Mouse (Mus musculus) c-Kit-positive CD71-negative TER-119-negative erythroid progenitor cells, embryonic 14.5 days (primary cell): Measurements from ENCODE around the gene Dtd2.

Experiments
- DNase-seq: peaks from one replicate; pipeline ENCODE4 v3.0.0-alpha.2; 2013; ENCODE audit warnings: low read depth

Dtd2 gene

GRCm38 (mm10) chr12:52005877-52006632 is at the start of gene Dtd2:
Dtd2 (minus strand) TSS chr12:52006501.
- DNase-seq = peak; percentile 79

DNA sequence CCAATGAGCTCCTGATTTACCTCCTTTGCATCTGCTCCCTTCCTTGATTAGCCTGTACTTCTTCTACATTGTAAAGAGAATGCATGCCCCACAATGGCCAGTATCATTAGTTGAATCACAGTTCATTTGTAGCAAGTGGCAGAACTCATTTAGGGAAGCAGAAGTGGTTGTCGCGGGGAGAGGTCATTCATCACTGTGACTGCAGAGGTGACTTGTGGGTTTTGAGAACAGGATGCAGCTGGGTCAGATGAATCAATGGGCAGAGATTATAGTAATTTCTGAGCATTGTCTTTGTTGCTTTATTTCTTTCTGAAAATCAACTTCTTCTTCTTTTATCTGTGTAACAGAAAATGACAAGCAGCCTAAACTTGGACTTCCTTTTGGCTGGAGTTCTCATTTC is 43.0 kb upstream of the Dtd2 start:
- peak; percentile 50 for DNase-seq

- no peak for DNase-seq
Measured at GRCm38 (mm10) chr12:52046371-52046770, 40.1 kb upstream of the Dtd2 start.

- no peak for DNase-seq
Measured at GRCm38 (mm10) chr12:52042818-52043336, 36.6 kb upstream of the Dtd2 start.

GRCm38 (mm10) chr12:52038352-52038751 is 32.1 kb upstream of the Dtd2 start:
- peak; percentile 13 for DNase-seq

DNA sequence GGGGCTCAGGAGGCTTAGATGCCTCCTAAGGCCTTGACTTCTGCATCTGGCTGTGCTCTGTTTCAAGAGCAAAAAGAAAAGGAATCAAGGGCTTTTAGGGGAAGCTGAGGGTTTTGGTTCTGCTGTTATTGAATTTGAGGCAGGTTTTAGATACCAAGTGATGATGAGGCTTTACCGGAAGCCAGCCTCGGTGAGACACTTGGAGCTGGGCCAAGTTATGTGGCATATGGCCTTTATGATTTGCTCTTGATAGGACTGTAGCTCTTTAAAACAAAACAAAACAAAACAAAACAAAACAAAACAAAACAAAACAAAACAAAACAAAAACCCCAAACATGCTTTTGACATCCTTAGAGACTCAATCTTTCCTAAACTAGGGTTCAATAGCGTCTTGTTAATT is 28.7 kb upstream of the Dtd2 start:
- no peak for DNase-seq

- no peak for DNase-seq
Measured at GRCm38 (mm10) chr12:52032276-52032675, 26.0 kb upstream of the Dtd2 start.

DNA sequence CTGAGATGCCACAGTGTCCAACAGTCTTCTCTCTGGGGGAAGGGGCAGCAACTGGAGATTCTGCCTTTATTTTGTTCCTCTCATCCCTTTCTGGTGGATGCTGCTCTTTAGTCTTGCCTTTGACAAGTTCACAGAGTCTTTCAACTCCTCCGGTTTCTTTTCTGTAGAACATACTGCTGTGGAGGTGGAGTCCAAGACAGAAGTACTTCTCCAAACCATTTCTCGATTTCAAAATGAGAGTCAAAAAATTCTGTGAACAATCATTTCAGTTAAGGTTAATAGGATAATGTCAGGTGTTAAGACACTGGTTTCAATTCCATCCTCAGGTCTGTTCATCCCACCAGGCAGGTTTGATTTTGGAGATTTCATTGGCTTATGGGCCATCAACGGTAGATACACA is 21.7 kb upstream of the Dtd2 start, which contains the start of gene Gpr33:
TSS of gene Gpr33 (minus strand) at position 101 of the 400 bp plus-strand sequence.
- DNase-seq = no peak

- no peak for DNase-seq
Measured at GRCm38 (mm10) chr12:52014494-52015029, 8.3 kb upstream of the Dtd2 start.

GRCm38 (mm10) chr12:52014044-52014443 is 7.7 kb upstream of the Dtd2 start:
- no peak for DNase-seq

GRCm38 (mm10) chr12:52013274-52013673 is 7.0 kb upstream of the Dtd2 start:
- no peak for DNase-seq

DNA sequence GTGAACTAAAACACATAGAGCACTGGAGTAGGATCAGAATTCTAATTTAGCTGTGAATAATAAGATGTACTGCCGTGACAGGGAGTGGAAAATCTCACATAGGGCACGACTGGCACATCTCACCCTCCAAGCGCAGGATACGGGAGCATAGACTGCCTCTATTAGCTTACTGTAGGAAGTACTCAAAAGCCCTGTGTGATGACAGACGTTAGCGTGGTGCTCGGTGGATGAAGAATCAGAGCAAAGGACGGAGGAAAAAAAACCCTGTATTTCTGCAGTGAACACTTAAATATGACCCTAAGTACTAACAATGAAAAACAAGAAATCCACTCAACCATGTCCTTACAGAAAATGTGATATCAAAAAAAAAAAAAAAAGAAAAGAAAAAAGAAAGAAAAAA is 5.9 kb upstream of the Dtd2 start:
- no peak for DNase-seq

- DNase-seq = peak; percentile 32
Measured at GRCm38 (mm10) chr12:52010630-52010961, 4.3 kb upstream of the Dtd2 start.

- no peak for DNase-seq
Measured at GRCm38 (mm10) chr12:52009928-52010629, 3.8 kb upstream of the Dtd2 start.

- no peak for DNase-seq
Measured at GRCm38 (mm10) chr12:52006633-52006994, 313 bp upstream of the Dtd2 start.

GRCm38 (mm10) chr12:52002746-52003145 is 3.6 kb downstream of the Dtd2 start:
- no peak for DNase-seq

GRCm38 (mm10) chr12:52001544-52001943 is 4.8 kb downstream of the Dtd2 start:
- DNase-seq = peak; percentile 61

DNA sequence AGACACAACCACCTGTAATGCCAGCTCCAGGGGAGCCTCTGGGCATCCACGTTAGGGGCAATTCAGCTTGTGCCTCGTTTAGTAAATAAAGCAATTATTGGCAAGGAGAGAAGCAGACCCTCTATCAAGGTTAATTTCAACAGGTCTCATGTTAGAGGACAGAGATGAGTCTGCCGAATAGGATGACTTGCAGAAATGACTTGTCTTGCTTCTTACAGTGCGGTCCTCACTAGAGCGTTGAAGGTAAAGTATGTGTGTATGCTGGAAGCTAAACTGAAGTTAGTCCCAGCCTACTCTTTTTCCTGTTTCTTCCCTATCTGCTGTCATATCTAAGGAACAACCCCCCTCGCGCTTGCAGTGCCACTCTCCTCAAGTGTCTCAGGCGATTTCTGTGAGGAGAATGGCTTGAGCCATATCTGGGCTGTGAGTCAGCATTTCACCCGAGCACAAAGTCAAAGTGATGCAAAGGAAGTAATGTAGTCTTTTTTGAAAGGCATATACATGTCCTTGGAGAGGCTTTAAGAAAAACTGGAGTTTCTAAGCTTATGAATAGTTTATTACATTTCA is 7.9 kb downstream of the Dtd2 start:
- DNase-seq = no peak

- no peak for DNase-seq
Measured at GRCm38 (mm10) chr12:51995738-51996536, 10.4 kb downstream of the Dtd2 start.

- DNase-seq = no peak
Measured at GRCm38 (mm10) chr12:51990629-51991028, 15.7 kb downstream of the Dtd2 start.

DNA sequence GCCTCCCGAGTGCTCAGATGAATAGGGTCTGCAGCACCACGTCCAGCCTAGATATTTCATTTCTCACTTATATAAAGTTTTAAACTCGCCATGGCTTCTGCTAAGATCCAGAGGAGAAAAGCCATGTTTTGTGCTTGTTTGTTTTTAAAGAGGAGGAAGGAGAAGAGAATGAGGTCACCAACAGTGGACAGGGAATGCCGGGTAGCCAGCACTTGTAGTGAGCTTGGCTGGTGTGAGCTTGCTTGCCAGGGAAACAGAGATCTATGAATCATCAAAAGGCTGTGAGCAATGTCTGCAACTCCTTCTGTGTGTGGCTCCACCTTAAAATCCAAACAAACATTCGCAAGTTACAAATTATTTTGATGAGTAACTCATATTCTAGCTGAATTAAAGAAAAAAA is 17.8 kb downstream of the Dtd2 start:
- no peak for DNase-seq

DNA sequence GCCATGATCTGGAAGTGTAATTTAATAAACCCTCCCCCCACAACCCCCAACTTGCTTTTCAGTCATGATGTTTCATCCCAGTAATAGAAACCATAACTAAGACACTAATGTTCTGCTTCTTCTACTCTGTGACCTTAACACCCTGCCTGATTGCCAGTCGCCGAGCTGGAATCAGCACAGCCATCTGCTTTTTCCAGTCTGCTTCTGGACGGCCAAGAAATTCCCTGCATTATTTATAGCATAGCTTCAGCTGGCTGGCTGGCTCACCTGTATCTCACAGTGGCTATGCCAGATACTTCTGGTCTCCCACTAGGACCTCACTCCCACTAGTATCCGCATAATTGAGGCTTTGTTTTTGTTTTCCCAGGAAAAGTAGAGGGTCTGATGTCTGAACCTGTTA is 20.5 kb downstream of the Dtd2 start:
- no peak for DNase-seq
